Mouse (Mus musculus) liver, embryonic 14.5 days (tissue): ENCODE measurements around the gene Cdca4.
"Not testable (repeated sequence)": the region's sequence is repeated elsewhere in the genome, so short reads cannot be mapped to it uniquely, and the experiment has no call there.

ENCODE experiments used
- CTCF ChIP-seq: IDR thresholded peaks from 2 replicates; pipeline ENCODE4 v1.5.1; 2016; ENCODE audit warnings: antibody characterized with exemption, low read depth, control low read depth
- EP300 ChIP-seq: IDR thresholded peaks from 2 replicates; pipeline ENCODE4 v1.6.1; 2016; ENCODE audit warnings: antibody characterized with exemption, low read depth

GRCm38 (mm10) chr12:112816866-112817265 is 12.4 kb downstream of the Cdca4 start:
- TF ChIP-seq EP300, CTCF: not testable (repeated sequence)
